Mouse (Mus musculus): ENCODE measurements at regions not wholly inside any gene's neighbourhood (a gene's known extent, or its start where the extent isn't known, plus 50 kb on each side); places are given as distances from the start of the nearest gene placed in this dataset.
"Not testable (repeated sequence)": the region's sequence is repeated elsewhere in the genome, so short reads cannot be mapped to it uniquely, and the experiment has no call there.

- peak; percentile 25 for DNase-seq
Measured at GRCm38 (mm10) chr10:7390239-7391091, 83.0 kb downstream of the Ulbp1 start.

- not testable (repeated sequence) for DNase-seq
Measured at GRCm38 (mm10) chr10:7358791-7359190, 114.6 kb downstream of the Ulbp1 start.

GRCm38 (mm10) chr10:7344290-7344689 lies 129.1 kb downstream of the Ulbp1 start:
- not testable (repeated sequence) for DNase-seq

- not testable (repeated sequence) for DNase-seq
Measured at GRCm38 (mm10) chr10:7343736-7344135, 129.7 kb downstream of the Ulbp1 start.

GRCm38 (mm10) chr10:7333077-7333747 lies 121.2 kb upstream of the Cnksr3 start:
- DNase-seq, result peak; percentile 61

- DNase-seq, result no peak
Measured at GRCm38 (mm10) chr10:7328262-7328661, 116.2 kb upstream of the Cnksr3 start.

- not testable (repeated sequence) for DNase-seq
Measured at GRCm38 (mm10) chr10:7327046-7327445, 115.0 kb upstream of the Cnksr3 start.

GRCm38 (mm10) chr10:7325074-7325473 lies 113.0 kb upstream of the Cnksr3 start:
- DNase-seq, result no peak

- no peak for DNase-seq
Measured at GRCm38 (mm10) chr10:7323258-7323657, 111.2 kb upstream of the Cnksr3 start.

- DNase-seq, result no peak
Measured at GRCm38 (mm10) chr10:7309927-7310326, 97.9 kb upstream of the Cnksr3 start.

- DNase-seq, result not testable (repeated sequence)
Measured at GRCm38 (mm10) chr10:7305881-7306280, 93.8 kb upstream of the Cnksr3 start.

GRCm38 (mm10) chr10:7298377-7298776 lies 86.3 kb upstream of the Cnksr3 start:
- DNase-seq, result no peak

GRCm38 (mm10) chr10:7295921-7296320 lies 83.9 kb upstream of the Cnksr3 start:
- DNase-seq, result no peak

- no peak for DNase-seq
Measured at GRCm38 (mm10) chr10:7293203-7293602, 81.2 kb upstream of the Cnksr3 start.

- no peak for DNase-seq
Measured at GRCm38 (mm10) chr10:7289773-7290411, 77.9 kb upstream of the Cnksr3 start.

- no peak for DNase-seq
Measured at GRCm38 (mm10) chr10:7285112-7285905, 73.3 kb upstream of the Cnksr3 start.

- no peak for DNase-seq
Measured at GRCm38 (mm10) chr10:7280429-7280828, 68.4 kb upstream of the Cnksr3 start.

- no peak for DNase-seq
Measured at GRCm38 (mm10) chr10:7278820-7279219, 66.8 kb upstream of the Cnksr3 start.

GRCm38 (mm10) chr10:7275357-7275756 lies 63.3 kb upstream of the Cnksr3 start:
- no peak for DNase-seq

GRCm38 (mm10) chr10:7274422-7274821 lies 62.4 kb upstream of the Cnksr3 start:
- no peak for DNase-seq

- no peak for DNase-seq
Measured at GRCm38 (mm10) chr10:7271156-7271555, 59.1 kb upstream of the Cnksr3 start.

GRCm38 (mm10) chr10:7268386-7269033 lies 56.5 kb upstream of the Cnksr3 start:
- no peak for DNase-seq

Data from gastrocnemius, postnatal 10 days (tissue).